Mouse (Mus musculus): ENCODE results near the gene Uvrag.

Gene Uvrag

DNA sequence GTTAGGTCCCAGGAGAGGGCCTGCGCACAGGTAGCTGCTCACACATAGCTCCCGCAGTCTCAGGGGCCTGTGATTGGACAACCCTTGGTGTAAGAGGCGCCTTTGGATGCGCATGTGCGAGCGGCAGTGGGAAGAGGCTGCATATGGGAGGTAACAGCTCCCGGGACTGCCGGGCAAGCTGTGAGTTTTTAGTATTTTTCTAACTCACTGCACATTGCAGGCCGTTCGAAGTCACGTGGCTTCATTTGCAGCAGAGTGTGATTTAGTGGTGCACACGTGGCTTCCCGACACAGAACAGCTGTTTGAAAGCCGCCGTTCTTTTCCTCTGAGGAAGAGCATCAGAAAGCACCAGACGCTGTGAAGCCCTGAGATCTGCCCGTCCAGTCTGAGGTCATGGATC is 125.5 kb downstream of the Uvrag start:
- no peak for DNase-seq

DNA sequence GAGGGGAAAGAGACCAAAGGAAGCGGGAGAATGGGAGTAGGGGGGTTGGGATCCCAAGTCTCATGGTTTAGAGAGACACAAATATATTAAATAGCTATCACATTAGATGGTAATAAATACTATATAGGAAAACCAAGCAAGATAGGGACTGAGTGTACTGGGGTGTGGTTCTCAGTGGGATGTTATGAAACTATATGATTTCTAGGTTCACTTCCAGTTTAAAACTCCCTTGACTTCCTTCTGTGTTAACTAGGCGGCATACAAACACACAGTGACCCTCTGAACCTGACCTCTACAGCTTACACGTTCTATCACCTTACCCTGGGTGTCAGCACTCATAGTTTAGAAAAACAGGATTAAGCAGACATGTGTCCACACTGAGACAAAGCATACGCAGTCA is 126.3 kb downstream of the Uvrag start:
- no peak for DNase-seq

DNA sequence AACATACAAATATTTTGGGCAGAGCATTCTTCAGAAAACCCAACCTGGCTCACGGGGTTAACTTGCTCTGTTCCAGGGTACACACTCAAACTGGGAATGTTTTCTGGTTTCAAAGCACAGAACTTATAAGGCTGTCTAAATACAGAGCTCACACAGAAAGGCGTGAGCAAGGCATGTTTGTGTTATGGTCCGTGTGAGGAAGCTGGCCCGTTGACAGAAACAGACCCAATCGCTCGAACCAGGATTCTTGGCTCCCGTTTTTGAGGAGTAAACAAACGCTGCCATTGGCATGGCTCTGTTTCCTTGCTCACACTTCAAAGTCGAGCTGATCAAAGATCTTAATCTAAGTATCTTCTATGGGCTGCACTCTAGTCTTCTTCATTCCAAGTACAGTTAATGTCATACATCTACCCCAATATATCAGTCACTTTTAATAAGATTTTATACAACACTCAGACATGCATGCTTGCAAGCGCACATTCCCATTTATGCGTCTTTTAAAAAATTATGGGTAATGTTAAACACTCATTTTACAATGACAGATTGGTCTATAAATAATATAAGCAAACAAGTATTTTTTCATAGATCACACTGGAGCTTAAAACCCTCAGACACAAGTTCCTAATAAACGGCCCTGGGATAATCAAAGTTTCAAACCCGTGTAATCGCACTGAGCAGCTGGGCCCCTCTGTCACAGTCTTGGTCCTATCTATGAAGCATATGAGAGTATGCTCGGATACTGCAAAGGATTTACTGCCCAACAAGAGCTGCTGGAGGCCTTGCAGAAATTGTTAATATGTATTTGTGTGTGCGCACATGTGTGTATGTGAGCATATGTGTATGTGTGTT is 133.2 kb downstream of the Uvrag start:
- peak; percentile 43 for DNase-seq

DNA sequence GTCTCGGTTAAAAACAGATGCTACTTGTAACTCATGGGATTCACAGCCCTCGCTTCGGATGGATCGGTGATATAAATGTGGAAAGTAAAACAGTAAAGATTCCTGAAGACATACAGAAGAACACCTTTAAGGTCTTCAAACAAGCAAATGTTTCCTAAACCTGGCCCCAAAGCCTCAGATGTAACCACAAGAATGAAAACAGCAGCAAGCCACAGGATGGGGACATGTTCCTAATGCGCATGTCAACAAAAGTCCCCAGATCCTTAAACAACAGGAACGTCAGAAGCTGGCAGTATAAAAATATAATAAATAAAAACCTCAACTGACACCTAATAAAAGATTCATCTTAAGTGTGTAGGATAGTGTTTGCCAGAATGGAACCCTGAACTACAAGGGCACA is 137.7 kb downstream of the Uvrag start:
- no peak for DNase-seq

DNA sequence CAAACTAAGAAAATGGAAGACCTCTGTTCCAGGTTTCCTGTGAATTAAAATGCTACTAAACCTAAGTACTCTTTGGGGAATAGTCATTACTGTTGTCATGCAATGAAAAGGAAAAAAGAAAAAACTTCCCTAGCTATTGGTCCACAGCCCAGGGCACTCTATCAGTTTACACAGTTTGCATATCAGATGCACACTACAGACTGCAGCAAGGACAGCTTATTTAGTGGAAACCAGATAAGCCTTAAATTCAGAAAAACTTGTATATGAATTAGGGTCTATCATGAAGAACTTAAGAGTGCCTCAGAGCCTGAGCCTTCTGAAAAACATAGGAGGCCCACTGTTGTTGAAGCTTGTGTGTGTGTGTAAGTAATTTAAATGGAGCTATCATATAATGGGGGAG is 142.2 kb downstream of the Uvrag start:
- no peak for DNase-seq

DNA sequence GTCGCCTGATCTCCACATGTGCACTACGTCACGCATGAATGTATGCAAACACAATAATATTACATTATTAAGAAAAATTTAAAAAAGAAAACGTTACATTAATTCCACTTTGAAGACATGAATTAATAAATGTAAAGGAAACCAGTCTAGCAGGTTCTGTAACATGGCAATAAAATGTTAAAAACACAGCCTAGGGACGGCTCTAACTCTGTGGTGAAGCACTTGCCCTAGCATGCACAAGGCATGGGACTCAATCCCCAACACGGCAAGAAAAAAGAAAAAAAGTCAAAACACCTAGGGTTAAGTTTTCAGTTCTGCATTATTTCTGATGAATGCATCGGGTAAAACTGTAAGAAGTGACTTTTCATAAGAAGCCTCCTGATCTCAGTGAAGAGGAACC is 143.2 kb downstream of the Uvrag start:
- no peak for DNase-seq

DNA sequence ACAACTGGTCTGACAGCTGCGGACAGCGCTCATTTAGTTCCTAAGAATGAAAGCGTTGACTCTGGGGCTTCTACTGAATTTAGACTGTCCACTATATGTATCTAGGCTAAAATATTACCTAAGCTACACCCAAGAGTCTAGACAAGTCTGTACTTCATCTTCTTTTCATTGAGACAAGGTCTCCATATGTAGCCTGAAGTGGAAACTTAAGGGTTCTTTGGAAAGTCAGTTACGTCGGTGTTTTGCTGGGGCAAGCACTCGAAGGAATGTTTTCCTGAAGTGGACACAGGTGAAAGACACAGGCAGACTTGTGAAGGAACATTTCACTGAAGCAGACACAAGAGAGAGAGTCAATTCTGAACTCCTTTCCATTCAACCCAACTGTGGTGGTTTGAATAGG is 144.2 kb downstream of the Uvrag start:
- no peak for DNase-seq

DNA sequence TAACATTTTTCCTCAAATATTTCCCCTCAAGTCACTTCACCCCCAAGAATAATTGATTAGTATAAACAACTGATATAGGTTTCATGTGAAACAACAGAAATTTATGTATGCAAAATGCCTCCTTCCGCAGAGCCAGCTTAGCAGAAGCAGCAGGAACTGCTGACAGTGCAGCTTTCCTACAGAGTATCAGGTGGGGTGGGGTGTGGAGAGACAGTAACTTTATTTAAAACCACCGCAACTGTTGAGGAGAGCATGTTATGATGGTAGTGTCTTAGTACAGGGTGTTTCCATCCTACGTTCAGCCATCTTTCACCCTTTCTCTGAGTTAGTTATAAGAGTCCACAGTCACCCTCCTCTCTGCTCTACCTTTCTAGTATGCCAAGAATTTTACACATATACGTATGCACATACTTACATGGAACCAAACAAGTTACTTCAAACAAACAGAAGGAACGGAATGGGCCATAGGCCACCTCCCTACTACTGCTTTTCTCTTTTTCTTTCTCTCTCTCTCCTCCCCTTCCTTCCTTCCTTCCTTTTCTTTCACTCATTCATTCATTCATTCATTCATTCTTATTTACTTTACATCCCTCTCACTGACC is 145.7 kb downstream of the Uvrag start:
- DNase-seq, result no peak

DNA sequence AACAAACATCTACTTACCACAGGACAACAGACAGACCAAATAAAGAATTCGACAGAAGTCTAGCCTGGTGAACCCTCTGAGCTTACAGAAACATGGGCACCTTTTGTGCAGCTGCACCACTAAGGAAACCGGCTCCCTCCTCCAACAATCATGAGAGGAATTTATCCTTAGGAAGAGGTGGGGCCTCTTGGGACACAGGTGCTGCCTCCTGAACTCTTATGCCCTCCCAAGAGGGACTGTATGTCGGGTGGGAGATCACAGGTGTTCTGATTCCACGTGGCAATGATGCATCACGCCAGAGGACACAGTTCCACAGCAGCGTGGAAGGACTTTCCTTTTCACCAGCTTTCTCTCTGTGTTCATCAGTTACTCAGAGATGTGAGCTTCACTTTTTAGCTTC is 146.8 kb downstream of the Uvrag start:
- no peak for DNase-seq

DNA sequence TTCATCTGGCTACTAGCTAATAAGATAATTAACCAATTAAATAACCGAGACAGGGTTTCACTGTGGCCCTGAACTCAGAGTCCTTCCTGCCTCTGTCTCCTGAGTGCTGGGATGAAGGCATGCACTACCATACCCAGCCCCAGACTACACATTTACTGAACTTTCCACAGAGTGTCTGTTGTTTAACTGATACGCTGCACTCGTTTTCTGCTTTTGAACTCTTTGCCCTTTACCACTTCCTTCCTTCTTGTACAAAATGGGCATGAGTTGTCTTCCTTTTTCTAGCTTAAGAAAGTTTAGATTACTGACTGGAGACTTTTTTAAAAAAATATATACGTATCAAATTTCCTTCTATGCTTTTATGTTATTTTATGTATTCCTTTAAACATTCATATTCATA is 147.5 kb downstream of the Uvrag start:
- DNase-seq, result no peak

DNA sequence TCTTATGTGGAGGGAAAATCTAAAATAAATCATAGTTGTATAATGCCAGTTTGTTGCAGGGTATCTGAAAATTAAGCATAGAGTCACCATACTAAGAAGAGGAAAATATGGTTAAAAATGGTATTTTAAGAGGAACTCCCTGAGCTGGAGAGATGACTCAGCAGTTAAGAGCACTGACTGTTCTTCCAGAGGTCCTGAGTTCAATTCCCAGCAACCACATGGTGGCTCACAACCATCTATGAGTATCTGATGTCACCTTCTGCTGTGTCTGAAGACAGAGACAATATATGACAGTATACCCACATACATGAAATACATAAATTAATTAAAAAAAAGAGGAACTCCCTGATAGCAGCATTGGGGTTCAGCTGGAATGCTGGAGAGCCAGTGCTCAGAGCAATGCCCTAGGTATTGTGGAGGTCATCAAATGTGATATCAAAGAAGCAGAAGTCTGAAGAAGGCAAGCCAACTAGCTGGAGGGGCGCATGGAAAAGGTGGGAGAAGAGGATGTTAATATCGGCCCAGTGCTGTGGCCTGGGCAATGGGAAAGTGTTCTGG is 149.7 kb downstream of the Uvrag start:
- DNase-seq, result no peak

DNA sequence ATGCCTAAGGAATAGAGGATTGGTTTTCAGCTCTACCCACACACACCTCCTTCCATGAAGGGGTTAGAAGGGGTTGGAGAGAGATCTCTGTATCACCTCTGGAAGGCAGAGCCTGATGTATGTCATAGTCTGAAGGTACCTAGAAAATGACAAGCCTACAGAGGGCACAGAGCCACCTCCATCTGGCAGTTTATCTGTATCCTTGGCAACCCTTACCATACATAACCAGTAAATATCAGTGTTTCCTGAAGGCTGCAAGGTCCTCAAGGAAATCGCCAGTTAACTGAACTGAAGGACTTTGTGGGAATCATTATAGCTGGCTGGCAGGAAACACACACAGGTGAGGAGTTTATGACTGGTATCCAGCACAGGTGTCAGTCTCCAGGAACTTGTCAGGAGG is 150.4 kb downstream of the Uvrag start:
- DNase-seq, result no peak

DNA sequence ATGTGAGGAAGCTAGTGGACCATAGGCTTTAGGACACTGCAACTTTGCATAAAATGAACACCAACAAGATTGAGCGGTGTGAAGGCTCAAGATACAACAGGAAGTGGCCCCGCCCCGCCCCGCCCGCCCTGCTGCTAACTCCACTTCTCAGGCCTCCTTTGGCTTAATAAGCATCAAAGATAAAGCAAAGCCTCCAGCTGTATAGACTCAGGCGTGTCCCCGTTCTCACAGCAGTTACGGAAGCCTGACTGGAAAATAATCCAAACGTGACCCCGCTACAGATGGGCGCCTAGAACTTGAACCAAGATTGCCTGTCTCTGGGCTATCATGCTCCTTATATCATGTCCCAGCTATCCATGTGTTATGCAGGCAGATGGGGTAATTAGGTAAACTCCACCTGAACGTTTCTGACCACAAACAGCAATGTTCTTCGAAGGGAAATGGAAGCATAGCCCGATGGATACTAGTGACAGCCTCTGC is 153.9 kb downstream of the Uvrag start:
- DNase-seq, result no peak

DNA sequence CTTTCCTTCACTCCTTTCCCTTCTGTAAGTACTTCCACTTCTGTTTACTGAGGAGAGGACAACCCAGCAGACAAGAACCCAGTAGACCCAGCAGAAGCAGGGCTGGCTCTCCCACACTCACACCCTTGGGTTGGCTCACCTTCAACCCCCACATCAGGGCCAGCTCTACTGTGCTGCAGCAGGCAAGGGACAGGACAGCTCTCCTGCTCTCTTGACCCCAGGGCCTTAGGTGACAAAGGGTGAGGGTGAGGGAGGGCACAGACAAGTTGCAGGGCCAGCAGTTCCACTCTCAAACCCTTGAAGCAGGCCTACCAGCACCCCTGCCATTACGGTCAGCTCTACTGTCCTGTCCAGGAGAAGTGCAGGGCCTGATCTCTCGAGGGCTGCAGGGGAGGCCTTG is 155.0 kb downstream of the Uvrag start:
- DNase-seq, result no peak

DNA sequence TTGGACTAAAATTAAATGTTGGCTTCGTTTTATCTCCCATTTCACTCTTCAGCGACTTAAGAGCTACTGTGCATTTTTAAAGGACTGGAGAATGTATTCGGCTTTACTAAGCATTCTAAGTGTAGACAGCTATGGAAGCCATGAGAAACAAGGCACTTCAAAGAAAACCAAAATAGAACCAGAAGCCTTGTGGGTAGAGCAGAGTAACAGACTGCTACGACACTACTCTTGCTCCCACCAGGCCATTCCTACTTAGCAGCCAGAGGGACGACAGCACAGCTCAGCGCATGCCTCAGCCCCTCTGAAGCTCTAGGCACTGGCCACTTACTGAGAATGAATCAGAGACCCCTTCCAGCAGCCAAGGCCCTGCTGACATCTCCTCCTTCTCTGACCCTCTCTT is 155.5 kb downstream of the Uvrag start:
- DNase-seq, result no peak

DNA sequence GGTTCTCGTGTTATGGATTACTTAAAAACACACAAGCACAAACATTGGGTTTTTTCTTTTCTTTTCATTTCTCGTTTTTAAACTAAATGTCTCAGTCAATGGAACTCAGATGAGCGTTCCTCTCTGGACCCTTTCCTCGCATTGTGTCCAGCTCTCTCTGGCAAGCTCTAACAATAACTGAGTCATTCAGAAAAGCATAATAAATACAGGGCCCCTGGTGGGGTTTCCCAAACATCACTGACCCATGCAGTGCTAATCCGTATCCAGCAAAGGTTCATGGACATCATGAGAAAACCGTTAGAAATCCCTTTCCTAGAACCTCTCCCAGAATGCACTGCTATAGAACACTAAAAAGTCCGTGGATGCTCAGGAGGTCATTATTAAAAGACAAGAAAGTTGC is 156.6 kb downstream of the Uvrag start:
- DNase-seq, result no peak

DNA sequence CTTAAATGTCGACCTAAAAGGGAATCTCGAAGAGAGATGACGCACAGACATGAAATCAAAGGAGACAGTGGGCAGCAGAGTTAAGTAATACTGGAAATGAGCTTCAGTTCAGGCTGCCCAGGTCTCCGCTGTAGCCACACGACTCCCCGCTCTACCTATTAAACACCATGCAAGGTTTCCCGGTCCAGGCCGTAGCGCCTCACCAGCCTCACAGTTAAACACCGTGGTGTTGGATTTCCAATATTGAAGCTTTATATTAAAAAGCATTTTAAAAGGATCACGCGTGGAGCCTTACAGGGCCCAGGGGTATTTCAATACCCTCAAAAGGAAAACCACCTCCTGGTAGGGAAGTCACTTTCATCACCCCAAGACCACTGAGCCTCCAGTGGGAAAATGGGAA is 157.9 kb downstream of the Uvrag start:
- no peak for DNase-seq

DNA sequence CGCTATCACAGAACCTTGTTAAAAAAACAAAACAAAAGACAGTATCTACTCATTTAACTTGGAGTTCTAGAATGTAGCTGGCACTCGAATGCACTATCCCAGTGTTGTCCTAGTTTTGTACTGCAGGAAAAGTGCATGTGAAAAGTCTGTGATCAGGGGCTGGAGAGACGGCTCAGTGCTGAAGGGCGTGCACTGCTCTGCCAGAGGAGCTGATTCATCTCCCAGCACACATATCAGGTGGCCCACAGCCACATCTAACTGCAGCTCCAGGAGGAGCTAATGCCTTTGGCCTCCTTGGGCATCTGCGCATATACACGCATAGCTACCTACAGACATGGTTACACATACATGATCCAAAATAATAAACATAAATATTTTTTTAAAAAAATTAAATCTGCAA is 159.5 kb downstream of the Uvrag start:
- no peak for DNase-seq

DNA sequence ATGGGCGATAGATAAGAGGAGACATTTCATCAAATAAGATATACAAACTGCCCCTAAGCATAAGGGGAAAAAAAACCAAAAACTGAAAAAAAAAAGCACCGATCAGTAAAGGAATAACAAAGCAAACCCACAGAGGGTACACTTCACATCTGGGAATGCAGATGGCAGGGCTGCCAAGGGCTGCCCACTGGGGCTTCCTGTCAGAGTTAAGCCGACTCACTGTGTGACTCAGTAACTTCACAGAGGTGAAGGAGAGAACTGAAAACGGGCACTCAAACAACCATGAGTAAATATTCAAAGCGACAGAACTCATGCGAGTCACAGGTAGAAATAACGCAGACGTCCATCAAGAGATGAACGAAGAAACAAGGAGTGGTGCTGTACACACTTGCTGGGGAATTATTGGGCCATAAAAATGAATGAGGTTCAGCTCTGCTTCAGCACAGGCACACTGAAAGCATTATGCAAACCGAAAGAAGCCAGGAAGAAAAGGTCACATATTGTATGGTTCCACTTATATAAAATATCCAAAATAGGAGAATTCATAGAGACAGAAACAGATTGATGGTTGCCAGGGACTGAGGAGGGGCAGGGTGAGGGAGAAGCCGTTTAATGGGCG is 164.0 kb downstream of the Uvrag start:
- no peak for DNase-seq

DNA sequence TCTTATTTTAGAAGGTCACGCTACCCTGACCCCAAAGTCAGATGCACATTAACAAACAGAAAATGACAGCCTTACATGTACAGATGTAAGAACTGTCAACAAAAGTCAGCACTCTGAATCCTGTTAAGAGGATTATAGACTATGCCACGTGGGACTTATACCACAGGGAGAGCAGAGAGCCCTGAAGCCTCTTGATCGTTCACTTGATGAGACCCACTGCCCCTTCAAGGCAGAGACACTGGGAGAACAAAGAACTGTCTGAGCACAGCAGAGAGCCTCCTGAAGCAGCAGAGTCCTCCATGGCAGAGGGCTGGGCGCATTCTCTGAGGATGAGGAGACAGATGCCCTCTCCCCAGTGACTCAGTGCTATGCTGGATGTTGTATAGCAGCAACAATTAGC is 166.4 kb downstream of the Uvrag start:
- DNase-seq, result no peak

DNA sequence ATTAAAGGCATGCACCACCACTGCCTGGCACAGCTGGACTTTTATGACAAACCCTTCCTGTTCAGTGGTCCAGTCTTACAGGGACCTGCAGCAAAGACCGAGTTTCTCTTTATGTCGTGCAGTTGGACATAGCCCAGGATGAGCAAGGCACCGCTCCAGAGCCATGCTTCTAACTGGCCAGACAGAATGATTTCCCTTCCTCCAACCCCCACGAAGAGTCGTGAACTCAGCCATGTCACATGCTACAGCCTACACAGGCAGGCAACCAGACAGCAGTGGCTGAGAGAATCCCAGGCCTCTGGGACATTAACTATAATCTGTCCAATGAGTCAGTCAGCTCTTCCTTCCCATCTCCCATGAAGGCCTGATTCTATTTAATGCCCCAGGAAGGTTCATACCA is 170.2 kb downstream of the Uvrag start:
- no peak for DNase-seq

DNA sequence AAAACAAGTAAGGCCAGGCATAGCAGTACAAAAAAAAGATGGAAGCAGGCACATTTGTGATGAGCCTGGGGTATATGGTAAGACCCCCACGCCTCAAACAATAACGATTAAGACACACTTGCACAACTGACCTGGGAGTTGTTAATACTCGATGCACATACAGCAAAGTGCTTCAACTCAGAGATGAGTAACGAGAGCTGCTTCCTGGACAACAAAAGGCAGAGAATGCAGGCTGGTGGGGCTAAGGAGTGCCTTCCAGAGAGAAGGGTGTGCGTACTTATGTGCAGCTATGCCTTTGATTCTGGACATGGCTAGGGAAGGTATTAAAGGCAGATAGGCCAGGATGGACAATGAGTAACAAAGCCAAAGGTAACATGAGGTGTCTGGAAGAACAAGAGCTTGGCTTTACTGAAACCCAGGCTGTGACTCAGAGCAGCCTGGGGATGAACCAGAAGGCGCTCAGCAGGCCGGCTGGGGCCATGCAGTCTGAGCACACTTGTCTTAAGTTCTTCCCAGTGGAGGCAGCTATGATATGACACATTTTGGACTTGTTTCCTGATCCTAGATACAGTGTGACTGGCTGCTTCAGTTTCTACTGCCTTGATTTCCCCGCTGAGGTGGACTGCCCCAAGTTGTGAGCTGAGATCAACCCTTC is 172.1 kb downstream of the Uvrag start:
- no peak for DNase-seq

DNA sequence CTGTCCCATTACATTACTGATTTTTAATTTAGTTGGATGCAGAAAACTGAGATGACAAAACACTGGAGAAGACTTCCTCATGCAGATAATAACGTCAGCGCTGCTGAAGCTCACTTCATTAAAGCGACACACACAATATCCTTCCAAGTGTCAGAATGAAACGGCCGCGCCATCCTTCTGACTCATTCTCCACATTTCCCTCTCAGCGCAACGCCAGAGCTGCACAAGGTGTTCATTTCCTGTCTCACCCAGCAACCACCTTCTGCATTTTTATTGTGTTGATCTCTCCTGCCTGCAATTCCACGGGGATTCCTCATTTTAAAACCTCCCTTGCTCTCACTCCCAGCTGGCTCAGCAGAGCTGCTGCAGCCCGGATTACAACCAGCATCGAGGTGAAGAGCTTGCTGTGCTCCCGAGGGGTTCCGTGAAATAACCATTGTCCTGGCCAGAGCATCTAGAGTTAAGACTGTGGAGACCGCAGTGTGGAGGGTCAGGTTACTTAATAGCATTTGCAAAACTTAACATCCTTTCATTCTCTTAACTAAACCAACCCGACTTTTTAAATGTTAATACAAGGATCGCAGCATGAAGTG is 172.8 kb downstream of the Uvrag start:
- DNase-seq, result no peak
